Mouse (Mus musculus) lung, embryonic 15.5 days (tissue): ENCODE measurements around the gene Cnr2. TPM values are rescaled to one million over a fixed set of nuclear protein-coding genes. Genes with fewer than 3 reads are reported as not detected.

Source experiments
- ATAC-seq: fragments of 200-750 bp; cut with Nextera tagmentation; 2 replicates; pipeline ENCODE4 v1.8.0; 2017; ENCODE audit warnings: moderate number of reproducible peaks, borderline replicate concordance; ENCODE audit not compliant: low FRiP score, low TSS enrichment; ENCODE audit errors: extremely low read depth
- H3K27ac ChIP-seq: fragments of 300-500 bp; sonication (generic); 2 replicates; pipeline ENCODE4 v1.5.1; 2015; ENCODE audit warnings: moderate library complexity, mild to moderate bottlenecking, inconsistent platforms
- H3K27me3 ChIP-seq: fragments of 300-500 bp; sonication (generic); 2 replicates; pipeline ENCODE4 v1.6.1; 2015; ENCODE audit warnings: inconsistent platforms
- H3K36me3 ChIP-seq: fragments of 300-500 bp; sonication (generic); 2 replicates; pipeline ENCODE4 v1.6.1; 2015; ENCODE audit warnings: inconsistent platforms
- H3K4me1 ChIP-seq: fragments of 300-500 bp; sonication (generic); 2 replicates; pipeline ENCODE4 v1.6.1; 2015; ENCODE audit warnings: inconsistent platforms
- H3K4me2 ChIP-seq: fragments of 300-500 bp; sonication (generic); 2 replicates; pipeline ENCODE4 v1.6.1; 2015; ENCODE audit warnings: inconsistent platforms, mild to moderate bottlenecking, moderate library complexity
- H3K4me3 ChIP-seq: fragments of 300-500 bp; sonication (generic); 2 replicates; pipeline ENCODE4 v1.5.1; 2015; ENCODE audit warnings: mild to moderate bottlenecking, inconsistent platforms
- H3K9ac ChIP-seq: fragments of 300-500 bp; sonication (generic); 2 replicates; pipeline ENCODE4 v1.6.1; 2015; ENCODE audit warnings: inconsistent platforms
- H3K9me3 ChIP-seq: fragments of 300-500 bp; sonication (generic); 2 replicates; pipeline ENCODE4 v1.6.1; 2016; ENCODE audit warnings: inconsistent platforms
- WGBS: fragments of 180-500 bp; shearing (Covaris S2); methylation state at CpG from one replicate; pipeline ENCODE4 v1.1.7; 2015; 5-methylcytosine and 5-hydroxymethylcytosine counted together
- polyA plus RNA-seq: library from polyadenylated mRNA; unstranded; fragments of >200 nt; fragmentation: Nextera tagmentation; extraction: Ambion mirVana; gene quantifications from 2 replicates; pipeline ENCODE4 v1.2.1, GENCODE M21; 2015

The Cnr2 gene
- polyA plus RNA-seq, 1 experiment from 2014 or later, result 0.80 TPM

DNA sequence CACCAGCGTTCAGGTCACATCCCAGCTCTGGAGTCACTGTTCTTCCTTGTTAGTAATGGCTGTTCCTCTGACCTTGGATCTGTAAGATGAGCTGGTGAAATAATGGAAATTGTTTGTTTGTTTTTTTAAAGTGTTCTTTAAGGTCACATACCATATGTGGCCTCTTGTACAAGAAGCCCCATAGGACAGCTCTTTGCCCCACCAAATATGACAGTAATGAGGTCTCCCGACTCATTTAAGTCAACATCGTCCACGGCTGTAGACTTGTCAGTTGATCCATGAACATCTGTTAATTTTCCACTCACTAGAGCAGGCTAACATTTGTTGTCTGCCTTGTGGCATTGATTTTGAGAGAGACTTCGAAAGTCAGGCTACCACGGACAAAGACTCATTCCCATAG is 16.2 kb upstream of the Cnr2 start:
- H3K27me3 ChIP-seq, result no peaks in the 10 kb centered on the region
- no peak overlapping the region for H3K4me3 ChIP-seq
- no peak overlapping the region for H3K27ac ChIP-seq
- H3K9ac ChIP-seq, result no peak overlapping the region
- no peaks in the 10 kb centered on the region for H3K9me3 ChIP-seq
- no peak for ATAC-seq
- H3K4me1 ChIP-seq, result peaks cover 42% of the 10 kb centered on the region
- no peaks in the 10 kb centered on the region for H3K36me3 ChIP-seq
- H3K4me2 ChIP-seq, result no peak overlapping the region
- WGBS, result 53% methylated on average over 6 of the region's 6 CpGs

DNA sequence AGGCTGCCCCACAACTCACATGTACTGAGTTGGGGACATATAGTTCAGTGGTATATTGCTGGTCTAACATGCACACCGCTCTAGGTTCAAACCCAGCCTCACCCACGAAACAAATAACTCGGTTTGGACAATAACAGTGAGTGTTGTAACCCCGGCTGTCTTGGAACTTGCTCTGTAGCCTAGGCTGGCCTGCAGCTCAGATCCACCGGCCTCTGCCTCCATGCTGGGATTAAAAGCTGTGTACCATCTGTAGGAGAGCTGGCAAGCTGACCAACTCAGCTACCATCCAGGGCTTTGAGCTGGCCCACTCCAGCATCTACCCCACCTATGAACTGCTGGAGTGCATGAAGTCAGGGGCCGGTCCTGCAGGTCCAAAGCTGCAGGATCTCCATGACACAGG is 15.2 kb upstream of the Cnr2 start:
- ATAC-seq, result no peak
- no peak overlapping the region for H3K9ac ChIP-seq
- no peak overlapping the region for H3K27ac ChIP-seq
- H3K4me2 ChIP-seq, result no peak overlapping the region
- WGBS, result 87% methylated on average over 6 of the region's 6 CpGs
- no peaks in the 10 kb centered on the region for H3K9me3 ChIP-seq
- H3K4me3 ChIP-seq, result no peak overlapping the region
- H3K36me3 ChIP-seq, result no peaks in the 10 kb centered on the region
- peaks cover 32% of the 10 kb centered on the region for H3K4me1 ChIP-seq
- H3K27me3 ChIP-seq, result no peaks in the 10 kb centered on the region

DNA sequence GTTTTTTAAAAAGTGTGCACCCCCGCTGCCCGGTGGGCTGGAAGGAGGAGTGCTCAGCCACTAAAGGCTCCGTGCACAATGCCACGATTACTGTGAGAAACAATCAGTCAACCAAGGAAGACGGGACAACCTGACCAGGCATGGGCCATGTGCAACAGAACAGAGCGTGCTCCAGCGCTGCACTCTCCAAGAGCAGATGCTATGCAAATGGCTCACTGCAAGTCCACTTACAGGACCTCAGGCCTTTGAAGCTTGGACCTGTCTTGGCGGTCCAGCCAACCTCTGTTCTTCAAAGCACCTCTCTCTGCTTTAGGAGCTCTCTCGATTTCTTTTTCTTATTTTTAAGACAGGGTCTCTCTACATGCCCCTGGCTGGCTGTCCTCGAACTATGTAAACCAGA is 14.6 kb upstream of the Cnr2 start:
- Histone ChIP-seq H3K4me1 (peaks cover 26% of the 10 kb centered on the region), H3K27me3 (no peaks in the 10 kb centered on the region), H3K9me3 (no peaks in the 10 kb centered on the region), H3K4me2 (no peak overlapping the region), H3K36me3 (no peaks in the 10 kb centered on the region), H3K27ac (no peak overlapping the region), H3K4me3 (no peak overlapping the region), H3K9ac (no peak overlapping the region)
- 78% methylated on average over 10 of the region's 10 CpGs for WGBS
- ATAC-seq, result no peak

- H3K27me3 ChIP-seq, result no peaks in the 10 kb centered on the region
- no peak overlapping the region for H3K9ac ChIP-seq
- WGBS, result 56% methylated on average over 6 of the region's 6 CpGs
- H3K4me1 ChIP-seq, result peaks cover 12% of the 10 kb centered on the region
- H3K36me3 ChIP-seq, result no peaks in the 10 kb centered on the region
- H3K4me3 ChIP-seq, result no peak overlapping the region
- no peak for ATAC-seq
- H3K9me3 ChIP-seq, result no peaks in the 10 kb centered on the region
- H3K4me2 ChIP-seq, result no peak overlapping the region
- H3K27ac ChIP-seq, result no peak overlapping the region
These were observed 13.2 kb upstream of the Cnr2 start for GRCm38 (mm10) chr4:135882023-135882422.

DNA sequence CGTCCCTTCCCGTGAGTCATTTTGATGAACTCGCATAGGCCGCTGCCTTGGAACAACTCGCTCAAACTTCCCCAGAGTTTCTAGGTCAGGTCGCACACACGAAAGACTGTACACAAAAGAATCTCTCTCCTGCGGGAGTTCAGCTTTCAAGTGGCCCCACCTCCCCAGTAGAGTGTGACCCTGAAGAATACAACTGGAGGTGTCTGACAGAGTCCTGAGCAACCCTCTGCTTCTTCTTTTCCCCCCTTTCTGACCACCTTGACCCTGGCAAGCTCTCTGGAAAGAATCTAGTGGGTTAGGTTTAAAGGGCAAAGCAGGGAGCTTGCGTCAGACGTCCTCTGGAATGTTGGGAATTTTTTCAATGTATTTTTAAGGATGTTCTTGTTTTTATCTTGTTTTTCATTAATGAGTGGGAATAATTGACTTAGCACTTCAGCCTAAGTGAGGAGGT is 11.8 kb upstream of the Cnr2 start:
- Histone ChIP-seq H3K4me1 (0 out of 2 replicates have a peak, but pooled peaks cover 10% of the 10 kb centered on the region), H3K4me2 (no peak overlapping the region), H3K27ac (no peak overlapping the region), H3K4me3 (no peak overlapping the region), H3K9me3 (no peaks in the 10 kb centered on the region), H3K36me3 (no peaks in the 10 kb centered on the region), H3K9ac (no peak overlapping the region), H3K27me3 (no peaks in the 10 kb centered on the region)
- WGBS, result 18% methylated on average over 10 of the region's 10 CpGs
- ATAC-seq, result no peak

DNA sequence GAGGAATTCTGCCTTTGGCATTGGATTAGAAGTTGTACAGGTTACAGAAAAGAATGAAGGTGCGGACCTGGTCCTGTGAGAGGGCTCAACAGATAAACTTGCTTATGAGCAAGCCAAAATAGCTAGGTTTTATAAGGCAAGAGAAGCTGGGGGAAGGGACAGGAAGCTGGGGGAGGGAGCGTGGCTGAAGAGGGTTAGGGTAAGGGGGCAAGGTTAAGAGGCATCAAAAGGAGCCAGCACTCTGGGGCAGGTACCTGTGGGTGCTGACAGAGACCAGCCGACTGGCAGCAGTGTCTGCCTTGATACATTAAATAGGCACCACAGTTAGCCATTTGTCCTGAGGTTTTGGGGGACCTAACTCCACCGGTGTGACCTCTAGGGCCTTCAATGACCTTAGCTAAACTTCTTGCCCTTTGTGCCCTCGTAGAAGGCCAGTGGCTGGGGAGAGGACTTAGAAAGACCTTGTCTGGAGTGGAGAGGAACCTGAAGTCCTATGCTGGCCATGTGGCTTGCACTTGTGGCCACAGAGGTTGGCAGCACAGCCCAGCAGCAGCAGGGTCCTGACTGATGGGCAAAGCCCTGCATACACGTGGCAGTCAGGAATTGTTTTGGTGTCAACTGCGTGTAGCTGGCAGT is 11.2 kb upstream of the Cnr2 start:
- Histone ChIP-seq H3K36me3 (no peaks in the 10 kb centered on the region), H3K9ac (no peak overlapping the region), H3K27me3 (no peaks in the 10 kb centered on the region), H3K4me1 (0 out of 2 replicates have a peak, but pooled peaks cover 10% of the 10 kb centered on the region), H3K4me3 (no peak overlapping the region), H3K27ac (no peak overlapping the region), H3K9me3 (no peaks in the 10 kb centered on the region), H3K4me2 (no peak overlapping the region)
- 45% methylated on average over 7 of the region's 7 CpGs for WGBS
- no peak for ATAC-seq

DNA sequence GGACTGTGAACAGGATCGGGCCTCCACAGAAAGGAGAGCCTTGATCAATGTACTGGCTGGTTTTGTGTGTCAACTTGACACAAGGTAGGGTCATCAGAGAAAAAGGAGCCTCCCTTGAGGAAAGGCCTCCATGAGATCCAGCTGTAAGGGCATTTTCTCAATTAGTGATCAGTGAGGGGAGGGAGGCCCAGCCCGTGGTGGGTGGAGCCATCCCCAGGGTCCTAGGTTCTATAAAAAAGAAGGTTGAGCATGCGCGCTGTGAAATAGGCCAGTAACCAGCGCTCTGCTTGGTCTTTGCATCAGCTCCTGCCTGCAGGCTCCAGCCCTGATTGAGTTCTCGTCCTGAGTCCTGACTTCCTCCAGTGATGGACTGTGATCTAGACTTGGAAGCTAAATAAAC is 10.7 kb upstream of the Cnr2 start:
- ATAC-seq, result no peak
- H3K36me3 ChIP-seq, result no peaks in the 10 kb centered on the region
- 77% methylated on average over 6 of the region's 6 CpGs for WGBS
- no peak overlapping the region for H3K27ac ChIP-seq
- H3K4me2 ChIP-seq, result no peak overlapping the region
- no peaks in the 10 kb centered on the region for H3K9me3 ChIP-seq
- no peak overlapping the region for H3K9ac ChIP-seq
- 0 out of 2 replicates have a peak, but pooled peaks cover 10% of the 10 kb centered on the region for H3K4me1 ChIP-seq
- no peaks in the 10 kb centered on the region for H3K27me3 ChIP-seq
- H3K4me3 ChIP-seq, result no peak overlapping the region

DNA sequence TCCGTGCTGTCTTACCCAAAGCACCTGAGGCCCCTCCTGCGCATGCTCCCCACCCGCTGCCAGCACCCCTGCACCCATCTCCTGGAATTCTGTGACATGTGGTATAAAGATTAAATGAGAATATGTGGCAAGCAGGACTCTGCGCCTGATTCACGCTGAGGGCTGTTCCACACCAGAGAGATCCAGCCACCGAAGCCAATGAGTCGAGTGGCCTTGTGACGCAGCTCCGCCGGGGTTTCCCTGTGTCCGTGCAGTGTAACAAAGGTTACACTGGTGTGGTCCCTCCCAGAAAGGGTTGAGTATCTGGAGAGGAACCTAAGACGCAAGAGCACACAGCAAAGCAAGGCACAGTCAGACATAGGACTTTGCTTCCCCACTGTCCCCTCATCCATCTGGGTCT is 9.5 kb upstream of the Cnr2 start:
- Histone ChIP-seq H3K27me3 (no peaks in the 10 kb centered on the region), H3K36me3 (no peaks in the 10 kb centered on the region), H3K4me1 (0 out of 2 replicates have a peak, but pooled peaks cover 10% of the 10 kb centered on the region), H3K9ac (no peak overlapping the region), H3K27ac (no peak overlapping the region), H3K4me3 (no peak overlapping the region), H3K4me2 (no peak overlapping the region), H3K9me3 (no peaks in the 10 kb centered on the region)
- ATAC-seq, result no peak
- 90% methylated on average over 12 of the region's 12 CpGs for WGBS

GRCm38 (mm10) chr4:135886184-135886583 is 9.0 kb upstream of the Cnr2 start:
- no peaks in the 10 kb centered on the region for H3K36me3 ChIP-seq
- no peaks in the 10 kb centered on the region for H3K9me3 ChIP-seq
- no peak overlapping the region for H3K9ac ChIP-seq
- no peak overlapping the region for H3K4me2 ChIP-seq
- ATAC-seq, result no peak
- H3K4me1 ChIP-seq, result 0 out of 2 replicates have a peak, but pooled peaks cover 10% of the 10 kb centered on the region
- no peak overlapping the region for H3K4me3 ChIP-seq
- no peak overlapping the region for H3K27ac ChIP-seq
- no peaks in the 10 kb centered on the region for H3K27me3 ChIP-seq
- WGBS, result 75% methylated on average over 4 of the region's 4 CpGs

- H3K27ac ChIP-seq, result no peak overlapping the region
- no peak for ATAC-seq
- H3K36me3 ChIP-seq, result no peaks in the 10 kb centered on the region
- no peak overlapping the region for H3K4me3 ChIP-seq
- whole genome bisulfite sequencing, result 88% methylated on average over 24 of the region's 24 CpGs
- no peak overlapping the region for H3K4me2 ChIP-seq
- H3K4me1 ChIP-seq, result 0 out of 2 replicates have a peak, but pooled peaks cover 5% of the 10 kb centered on the region
- no peak overlapping the region for H3K9ac ChIP-seq
- no peaks in the 10 kb centered on the region for H3K9me3 ChIP-seq
- H3K27me3 ChIP-seq, result no peaks in the 10 kb centered on the region
These were observed 6.6 kb upstream of the Cnr2 start for GRCm38 (mm10) chr4:135888448-135889057.

- H3K27ac ChIP-seq, result no peak overlapping the region
- H3K9me3 ChIP-seq, result no peaks in the 10 kb centered on the region
- H3K4me3 ChIP-seq, result no peak overlapping the region
- H3K4me2 ChIP-seq, result no peak overlapping the region
- no peaks in the 10 kb centered on the region for H3K27me3 ChIP-seq
- ATAC-seq, result no peak
- H3K4me1 ChIP-seq, result no peaks in the 10 kb centered on the region
- H3K36me3 ChIP-seq, result no peaks in the 10 kb centered on the region
- WGBS, result 74% methylated on average over 7 of the region's 7 CpGs
- no peak overlapping the region for H3K9ac ChIP-seq
These were observed 5.9 kb upstream of the Cnr2 start for GRCm38 (mm10) chr4:135889146-135889883.

GRCm38 (mm10) chr4:135889884-135890283 is 5.3 kb upstream of the Cnr2 start:
- H3K36me3 ChIP-seq, result no peaks in the 10 kb centered on the region
- ATAC-seq, result no peak
- 7% methylated on average over 4 of the region's 4 CpGs for WGBS
- no peaks in the 10 kb centered on the region for H3K27me3 ChIP-seq
- no peak overlapping the region for H3K27ac ChIP-seq
- H3K4me3 ChIP-seq, result no peak overlapping the region
- no peak overlapping the region for H3K4me2 ChIP-seq
- no peak overlapping the region for H3K9ac ChIP-seq
- no peaks in the 10 kb centered on the region for H3K4me1 ChIP-seq
- no peaks in the 10 kb centered on the region for H3K9me3 ChIP-seq
